Mouse (Mus musculus): ENCODE measurements around the gene Usp50. TPM values are rescaled to one million over a fixed set of nuclear protein-coding genes. Genes with fewer than 3 reads are reported as not detected.
A peak's percentile ranks its signal among the peaks of the same experiment; 100 is the strongest.

Gene Usp50
- polyA plus RNA-seq, 1 experiment: 2.5 TPM

GRCm38 (mm10) chr2:126735339-126736073, 47.8 kb downstream of the Usp50 start:
- no peak overlapping the region for H3K4me3 ChIP-seq (replicated peaks; ENCODE audit: insufficient read depth, low read depth, low read length)
- H3K27me3 ChIP-seq (ENCODE audit: control insufficient read depth, insufficient read depth, low read length): no peaks in the 10 kb centered on the region
- peak in 1 of 2 experiments; percentile 2 for DNase-seq
- no peak overlapping the region for H3K27ac ChIP-seq (ENCODE audit: insufficient read depth, low read length)
- no peaks in the 10 kb centered on the region for H3K4me1 ChIP-seq (ENCODE audit: control insufficient read depth, insufficient read depth, low read length)
- WGBS: 39% methylated on average over 6 of the region's 6 CpGs
- TF ChIP-seq POLR2A (IDR thresholded peaks at IDR 0.05; ENCODE audit: borderline replicate concordance, insufficient read depth, low read length) (no peak), CTCF (IDR thresholded peaks at IDR 0.05; ENCODE audit: borderline replicate concordance, insufficient read depth, low read depth, low read length) (no peak)

GRCm38 (mm10) chr2:126730502-126730901, 52.8 kb downstream of the Usp50 start:
- H3K27me3 ChIP-seq (ENCODE audit: control insufficient read depth, insufficient read depth, low read length): no peaks in the 10 kb centered on the region
- WGBS: 86% methylated on average over 2 of the region's 2 CpGs
- H3K27ac ChIP-seq (ENCODE audit: insufficient read depth, low read length): no peak overlapping the region
- DNase-seq: no peak
- H3K4me3 ChIP-seq (replicated peaks; ENCODE audit: insufficient read depth, low read depth, low read length): no peak overlapping the region
- H3K4me1 ChIP-seq (ENCODE audit: control insufficient read depth, insufficient read depth, low read length): no peaks in the 10 kb centered on the region
- no peak for TF ChIP-seq POLR2A (IDR thresholded peaks at IDR 0.05; ENCODE audit: borderline replicate concordance, insufficient read depth, low read length)
- no peak for TF ChIP-seq CTCF (IDR thresholded peaks at IDR 0.05; ENCODE audit: borderline replicate concordance, insufficient read depth, low read depth, low read length)

GRCm38 (mm10) chr2:126729207-126729606, 54.1 kb downstream of the Usp50 start:
- 95% methylated on average over 4 of the region's 4 CpGs for WGBS
- TF ChIP-seq POLR2A (IDR thresholded peaks at IDR 0.05; ENCODE audit: borderline replicate concordance, insufficient read depth, low read length) (no peak), CTCF (IDR thresholded peaks at IDR 0.05; ENCODE audit: borderline replicate concordance, insufficient read depth, low read depth, low read length) (no peak)

GRCm38 (mm10) chr2:126712950-126713349, 70.3 kb downstream of the Usp50 start:
- TF ChIP-seq POLR2A (IDR thresholded peaks at IDR 0.05; ENCODE audit: borderline replicate concordance, insufficient read depth, low read length) (no peak), CTCF (IDR thresholded peaks at IDR 0.05; ENCODE audit: borderline replicate concordance, insufficient read depth, low read depth, low read length) (no peak)
- DNase-seq: no peak
- no peak overlapping the region for H3K27ac ChIP-seq (ENCODE audit: insufficient read depth, low read length)
- no peaks in the 10 kb centered on the region for H3K27me3 ChIP-seq (ENCODE audit: control insufficient read depth, insufficient read depth, low read length)
- H3K4me3 ChIP-seq (replicated peaks; ENCODE audit: insufficient read depth, low read depth, low read length): no peak overlapping the region
- H3K4me1 ChIP-seq (ENCODE audit: control insufficient read depth, insufficient read depth, low read length): peaks cover 2% of the 10 kb centered on the region

More at GRCm38 (mm10) chr2:126729207-126729606, 54.1 kb downstream of the Usp50 start:
- no peak overlapping the region for H3K27ac ChIP-seq (ENCODE audit: insufficient read depth, low read length)
- DNase-seq: no peak
- no peaks in the 10 kb centered on the region for H3K27me3 ChIP-seq (ENCODE audit: control insufficient read depth, insufficient read depth, low read length)
- H3K4me3 ChIP-seq (replicated peaks; ENCODE audit: insufficient read depth, low read depth, low read length): no peak overlapping the region
- no peaks in the 10 kb centered on the region for H3K4me1 ChIP-seq (ENCODE audit: control insufficient read depth, insufficient read depth, low read length)

GRCm38 (mm10) chr2:126712526-126712925, 70.7 kb downstream of the Usp50 start:
- Histone ChIP-seq H3K4me3 (replicated peaks; ENCODE audit: insufficient read depth, low read depth, low read length) (no peak overlapping the region), H3K27ac (ENCODE audit: insufficient read depth, low read length) (no peak overlapping the region), H3K27me3 (ENCODE audit: control insufficient read depth, insufficient read depth, low read length) (no peaks in the 10 kb centered on the region), H3K4me1 (ENCODE audit: control insufficient read depth, insufficient read depth, low read length) (peaks cover 2% of the 10 kb centered on the region)
- 96% methylated on average over 5 of the region's 5 CpGs for WGBS
- DNase-seq: no peak
- TF ChIP-seq POLR2A (IDR thresholded peaks at IDR 0.05; ENCODE audit: borderline replicate concordance, insufficient read depth, low read length) (no peak), CTCF (IDR thresholded peaks at IDR 0.05; ENCODE audit: borderline replicate concordance, insufficient read depth, low read depth, low read length) (no peak)

GRCm38 (mm10) chr2:126708361-126708760, 74.9 kb downstream of the Usp50 start:
- WGBS: 75% methylated on average over 4 of the region's 4 CpGs
- Histone ChIP-seq H3K27ac (ENCODE audit: insufficient read depth, low read length) (no peak overlapping the region), H3K4me3 (replicated peaks; ENCODE audit: insufficient read depth, low read depth, low read length) (no peak overlapping the region), H3K27me3 (ENCODE audit: control insufficient read depth, insufficient read depth, low read length) (no peaks in the 10 kb centered on the region), H3K4me1 (ENCODE audit: control insufficient read depth, insufficient read depth, low read length) (peaks cover 2% of the 10 kb centered on the region)
- DNase-seq: no peak
- TF ChIP-seq POLR2A (IDR thresholded peaks at IDR 0.05; ENCODE audit: borderline replicate concordance, insufficient read depth, low read length) (no peak), CTCF (IDR thresholded peaks at IDR 0.05; ENCODE audit: borderline replicate concordance, insufficient read depth, low read depth, low read length) (no peak)

- Histone ChIP-seq H3K27ac (ENCODE audit: insufficient read depth, low read length) (peak overlapping the region; percentile 32; the same call in 1 of the 2 replicates), H3K4me1 (ENCODE audit: control insufficient read depth, insufficient read depth, low read length) (peaks cover 2% of the 10 kb centered on the region), H3K4me3 (replicated peaks; ENCODE audit: insufficient read depth, low read depth, low read length) (peak overlapping the region; percentile 61), H3K27me3 (ENCODE audit: control insufficient read depth, insufficient read depth, low read length) (no peaks in the 10 kb centered on the region)
- under 1% methylated on average over 23 of the region's 23 CpGs for WGBS
- no peak for DNase-seq
- TF ChIP-seq CTCF (IDR thresholded peaks at IDR 0.05; ENCODE audit: borderline replicate concordance, insufficient read depth, low read depth, low read length) (no peak), POLR2A (IDR thresholded peaks at IDR 0.05; ENCODE audit: borderline replicate concordance, insufficient read depth, low read length) (no peak)
These were observed 75.9 kb downstream of the Usp50 start for GRCm38 (mm10) chr2:126707438-126707779.

GRCm38 (mm10) chr2:126706759-126707437, 76.4 kb downstream of the Usp50 start, which contains the start of gene Usp8:
TSS of gene Usp8 (plus strand) at chr2:126707328.
- TF ChIP-seq POLR2A (IDR thresholded peaks at IDR 0.05; ENCODE audit: borderline replicate concordance, insufficient read depth, low read length): peak; percentile 99
- no peak for TF ChIP-seq CTCF (IDR thresholded peaks at IDR 0.05; ENCODE audit: borderline replicate concordance, insufficient read depth, low read depth, low read length)
- peak; percentile 98 for DNase-seq
- H3K27me3 ChIP-seq (ENCODE audit: control insufficient read depth, insufficient read depth, low read length): no peaks in the 10 kb centered on the region
- H3K4me3 ChIP-seq (replicated peaks; ENCODE audit: insufficient read depth, low read depth, low read length): peak within 1 kb of the TSS; percentile 61
- peak within 1 kb of the TSS; percentile 32; the same call in 1 of the 2 replicates for H3K27ac ChIP-seq (ENCODE audit: insufficient read depth, low read length)
- peaks cover 2% of the 10 kb centered on the region for H3K4me1 ChIP-seq (ENCODE audit: control insufficient read depth, insufficient read depth, low read length)
- WGBS: 1% methylated on average over 47 of the region's 47 CpGs
